Mouse (Mus musculus) megakaryocyte, embryonic 14.5 days (primary cell): ENCODE measurements around the gene Chd2. TPM values are rescaled to one million over a fixed set of nuclear protein-coding genes. Genes with fewer than 3 reads are reported as not detected.

Experiments
- H3K27me3 ChIP-seq: replicated peaks from 2 replicates; pipeline ENCODE3; 2012; ENCODE audit warnings: inconsistent platforms
- H3K36me3 ChIP-seq: replicated peaks from 2 replicates; pipeline ENCODE3; 2012; ENCODE audit warnings: low read length, inconsistent platforms, mixed read lengths
- H3K4me1 ChIP-seq: 2 replicates; pipeline ENCODE4 v1.6.1; 2012; ENCODE audit warnings: inconsistent platforms
- H3K4me3 ChIP-seq: replicated peaks from 2 replicates; pipeline ENCODE3; 2012; ENCODE audit warnings: moderate library complexity, mild to moderate bottlenecking, inconsistent platforms
- H3K9me3 ChIP-seq: 2 replicates; pipeline ENCODE4 v1.6.1; 2012; ENCODE audit warnings: inconsistent platforms
- FLI1 ChIP-seq: IDR thresholded peaks from 2 replicates; pipeline ENCODE4 v1.6.1; 2012; ENCODE audit warnings: low read length, inconsistent platforms, mixed read lengths
- GATA1 ChIP-seq: IDR thresholded peaks from 3 replicates; pipeline ENCODE4 v1.6.1; 2012; ENCODE audit warnings: mixed read lengths, low read length, inconsistent platforms, borderline replicate concordance
- polyA plus RNA-seq: library from polyadenylated mRNA; stranded (reverse); fragments of >175 nt; gene quantifications from 2 replicates; pipeline ENCODE4 v1.2.3, GENCODE M21; 2012; ENCODE audit warnings: low replicate concordance; ENCODE audit not compliant: insufficient read depth

The Chd2 gene
- polyA plus RNA-seq, 1 experiment: 38.7 TPM

DNA sequence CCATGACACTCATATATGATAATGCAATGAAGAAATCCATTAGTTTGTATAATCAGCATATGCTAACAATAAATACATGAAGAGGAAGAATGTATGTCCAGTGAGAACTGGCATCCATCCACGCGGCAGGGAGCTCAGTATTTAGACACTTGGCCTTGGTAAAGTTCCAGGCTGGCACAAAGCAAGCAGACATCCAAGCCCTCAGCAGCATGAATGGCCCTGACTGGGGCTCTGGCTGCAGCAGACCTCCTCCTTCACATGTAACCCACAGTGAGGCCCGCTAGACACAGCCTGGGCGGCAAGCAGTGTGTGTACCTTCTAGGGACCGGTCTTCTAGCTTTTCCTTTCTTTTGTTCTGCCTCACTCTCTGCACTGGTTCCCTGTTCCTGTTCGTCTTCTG, 34.1 kb downstream of the Chd2 start:
- no peaks in the 10 kb centered on the region for H3K27me3 ChIP-seq
- peaks cover 100% of the 10 kb centered on the region for H3K36me3 ChIP-seq
- no peak overlapping the region for H3K4me3 ChIP-seq
- H3K4me1 ChIP-seq: peaks cover 6% of the 10 kb centered on the region; the same call in 1 of the 2 replicates
- TF ChIP-seq FLI1 (no peak), GATA1 (no peak)
- no peaks in the 10 kb centered on the region for H3K9me3 ChIP-seq

DNA sequence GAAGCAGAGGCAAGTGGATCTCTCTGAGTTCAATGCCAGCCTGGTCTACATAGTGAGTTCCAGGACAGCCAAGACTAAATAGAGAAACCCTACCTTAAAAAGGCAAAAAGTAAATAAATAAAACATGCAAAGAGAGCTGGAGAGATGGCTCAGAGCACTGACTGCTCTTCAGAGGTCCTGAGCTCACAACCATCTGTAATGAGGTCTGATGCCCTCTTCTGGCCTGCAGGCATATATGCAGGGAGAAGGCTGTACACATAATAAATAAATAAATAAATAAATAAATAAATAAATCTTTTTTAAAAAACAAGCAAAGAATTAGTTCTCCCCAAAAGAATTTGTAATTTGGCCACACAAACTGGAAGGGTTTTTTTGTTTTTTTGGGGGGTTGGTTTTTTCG, 34.8 kb downstream of the Chd2 start:
- H3K36me3 ChIP-seq: peaks cover 100% of the 10 kb centered on the region
- no peak for TF ChIP-seq GATA1
- no peak for TF ChIP-seq FLI1

DNA sequence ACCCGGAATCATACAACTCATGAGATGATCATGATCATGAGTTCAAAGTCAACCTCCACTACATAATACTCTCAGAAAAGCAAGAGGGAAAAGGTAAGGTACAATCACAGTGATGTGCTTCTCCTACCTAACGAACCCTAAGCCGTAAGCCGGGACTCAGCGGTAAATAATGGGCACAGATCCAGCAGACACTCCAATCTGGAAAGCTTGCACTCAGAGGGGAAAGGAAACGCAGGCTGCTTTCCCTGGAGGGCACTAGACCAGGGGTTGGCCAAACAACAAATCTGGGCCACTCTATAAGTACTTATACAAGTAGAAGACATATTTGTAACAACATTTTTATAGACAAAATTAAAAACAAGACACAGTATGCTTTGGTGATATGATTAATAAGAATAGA, 36.4 kb downstream of the Chd2 start:
- TF ChIP-seq FLI1 (no peak), GATA1 (no peak)
- H3K9me3 ChIP-seq: no peaks in the 10 kb centered on the region
- H3K4me1 ChIP-seq: 0 out of 2 replicates have a peak, but pooled peaks cover 3% of the 10 kb centered on the region
- no peaks in the 10 kb centered on the region for H3K27me3 ChIP-seq
- H3K4me3 ChIP-seq: no peak overlapping the region
- peaks cover 100% of the 10 kb centered on the region for H3K36me3 ChIP-seq

More for the DNA sequence above, 34.8 kb downstream of the Chd2 start:
- Histone ChIP-seq H3K27me3 (no peaks in the 10 kb centered on the region), H3K9me3 (no peaks in the 10 kb centered on the region), H3K4me3 (no peak overlapping the region), H3K4me1 (0 out of 2 replicates have a peak, but pooled peaks cover 3% of the 10 kb centered on the region)

DNA sequence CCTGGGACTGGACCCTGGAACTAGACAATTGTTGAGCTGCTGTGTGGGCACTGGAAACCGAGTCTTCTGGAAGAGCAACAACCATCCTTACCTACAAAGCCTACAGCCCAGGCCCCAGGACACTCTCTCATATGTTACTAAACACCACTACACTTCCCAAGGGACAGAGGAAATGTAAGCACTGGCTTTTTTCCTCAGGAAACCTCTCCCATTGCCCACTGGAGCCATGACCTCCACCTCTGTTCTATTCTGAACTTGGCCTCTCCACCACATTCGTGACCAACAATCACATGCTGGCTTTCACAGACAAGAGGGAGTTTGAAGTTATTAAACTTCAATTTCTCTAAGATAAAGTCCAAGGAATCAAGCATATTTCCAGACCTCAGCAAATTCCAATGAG, 43.4 kb downstream of the Chd2 start:
- H3K4me3 ChIP-seq: no peak overlapping the region
- H3K4me1 ChIP-seq: peaks cover 9% of the 10 kb centered on the region
- H3K27me3 ChIP-seq: no peaks in the 10 kb centered on the region
- H3K9me3 ChIP-seq: no peaks in the 10 kb centered on the region
- TF ChIP-seq GATA1: no peak
- peaks cover 91% of the 10 kb centered on the region for H3K36me3 ChIP-seq

DNA sequence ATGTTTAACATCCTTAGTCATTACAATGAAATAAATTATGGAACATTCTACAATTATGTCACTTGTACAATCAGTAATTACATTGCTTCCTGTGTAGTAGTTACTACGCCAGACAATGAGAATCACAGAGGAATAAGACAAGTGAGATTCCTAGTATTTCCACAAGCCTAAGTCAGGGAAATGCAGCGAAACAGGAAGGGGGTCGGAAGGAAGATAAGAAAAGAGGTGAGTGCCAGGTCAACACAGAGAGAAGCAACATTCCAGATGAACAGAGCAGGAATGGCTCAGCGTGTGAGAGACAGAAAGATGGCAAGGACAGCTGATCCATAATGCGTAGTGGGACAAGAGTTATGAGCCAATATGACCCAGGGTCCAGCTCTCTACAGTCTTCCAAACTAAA, 52.4 kb downstream of the Chd2 start:
- TF ChIP-seq FLI1: no peak
- no peak for TF ChIP-seq GATA1
- Histone ChIP-seq H3K4me3 (no peak overlapping the region), H3K36me3 (peaks cover 97% of the 10 kb centered on the region), H3K27me3 (no peaks in the 10 kb centered on the region), H3K4me1 (peaks cover 14% of the 10 kb centered on the region), H3K9me3 (no peaks in the 10 kb centered on the region)

DNA sequence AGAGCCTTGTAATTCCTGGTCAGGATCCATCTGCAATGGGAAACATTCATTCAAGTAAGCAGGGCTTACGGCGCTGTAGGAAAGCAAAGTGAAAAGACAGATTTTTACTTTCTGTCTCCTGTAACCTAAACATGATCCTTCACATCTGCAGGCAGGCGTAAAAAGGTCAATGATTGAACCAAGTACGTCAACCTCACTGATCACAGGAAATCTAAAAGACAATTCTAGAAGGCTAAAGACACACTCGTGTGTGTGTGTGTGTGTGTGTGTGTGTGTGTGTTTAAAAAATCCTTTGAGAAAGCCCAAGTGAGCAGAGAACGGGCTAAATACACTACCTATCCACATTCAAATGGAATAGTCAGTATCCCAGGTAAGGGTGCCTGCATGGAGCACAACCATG, 60.5 kb downstream of the Chd2 start:
- TF ChIP-seq GATA1 (no peak), FLI1 (no peak)
- Histone ChIP-seq H3K27me3 (no peaks in the 10 kb centered on the region), H3K4me3 (no peak overlapping the region), H3K4me1 (peaks cover 34% of the 10 kb centered on the region), H3K9me3 (no peaks in the 10 kb centered on the region), H3K36me3 (peaks cover 96% of the 10 kb centered on the region)

DNA sequence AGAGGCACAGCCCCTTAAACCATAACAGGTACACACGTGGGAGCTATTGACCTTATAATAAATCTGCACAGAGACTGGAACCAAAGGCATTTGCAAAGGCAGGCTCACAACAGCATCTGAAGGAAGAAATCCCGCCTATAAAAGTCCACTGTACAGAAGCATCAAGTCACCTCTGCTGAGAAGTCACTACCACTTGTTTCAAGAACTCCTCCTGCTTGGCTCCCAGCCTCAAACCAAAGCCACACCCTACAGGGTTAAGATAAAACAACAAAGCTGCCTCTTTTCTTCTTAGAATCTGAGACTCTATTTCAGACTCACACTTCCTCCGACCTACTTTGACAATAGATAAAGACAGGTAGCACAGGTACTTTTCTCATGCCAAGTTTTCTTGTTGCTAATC, 62.1 kb downstream of the Chd2 start:
- peaks cover 98% of the 10 kb centered on the region for H3K36me3 ChIP-seq
- no peak overlapping the region for H3K4me3 ChIP-seq
- peaks cover 30% of the 10 kb centered on the region for H3K4me1 ChIP-seq
- TF ChIP-seq FLI1 (no peak), GATA1 (no peak)
- no peaks in the 10 kb centered on the region for H3K9me3 ChIP-seq
- H3K27me3 ChIP-seq: no peaks in the 10 kb centered on the region

DNA sequence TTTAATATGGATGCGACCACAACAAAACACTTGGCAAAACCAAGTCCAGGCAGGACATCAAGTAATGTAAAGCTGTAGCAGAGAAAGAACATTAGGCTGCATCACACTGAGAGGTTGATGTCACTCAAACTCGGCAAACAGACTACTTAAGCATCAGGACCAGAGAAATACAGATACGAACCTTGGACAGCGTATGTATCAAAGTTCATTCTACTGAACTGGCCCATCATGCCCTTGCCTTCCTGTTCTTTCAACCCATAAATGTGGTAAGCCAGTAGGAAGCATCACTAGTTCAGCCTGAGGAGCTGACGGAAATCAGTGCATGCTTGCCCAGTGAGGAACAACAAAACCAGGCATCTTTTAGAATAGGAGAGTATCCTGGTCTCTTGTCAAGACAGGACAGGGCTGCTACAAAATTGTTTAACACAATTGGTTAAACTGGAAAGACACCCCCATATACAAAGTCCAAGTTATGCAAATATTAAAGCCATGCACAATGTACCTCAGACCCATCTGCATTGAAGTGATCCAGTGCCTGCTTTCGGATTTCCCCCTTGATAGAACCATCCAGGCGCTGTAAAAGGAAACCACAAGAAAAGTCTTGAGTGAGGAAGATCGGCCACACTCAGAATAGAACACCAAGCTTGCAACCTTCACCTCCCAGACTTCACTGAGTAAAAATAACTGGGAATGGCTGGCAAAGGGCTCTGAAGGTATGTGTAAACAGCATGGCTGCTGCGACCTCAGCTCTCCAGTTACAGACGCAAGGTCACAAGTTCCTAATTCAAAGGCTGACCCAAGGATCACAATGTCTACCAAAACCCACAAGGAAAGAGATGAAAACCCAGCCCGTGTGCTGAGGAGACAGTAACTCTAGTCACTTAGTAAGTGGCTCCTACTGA, 63.2 kb downstream of the Chd2 start:
- H3K27me3 ChIP-seq: no peaks in the 10 kb centered on the region
- TF ChIP-seq GATA1: no peak
- no peak for TF ChIP-seq FLI1
- H3K36me3 ChIP-seq: peaks cover 100% of the 10 kb centered on the region
- H3K4me3 ChIP-seq: no peak overlapping the region
- H3K4me1 ChIP-seq: peaks cover 30% of the 10 kb centered on the region
- no peaks in the 10 kb centered on the region for H3K9me3 ChIP-seq

DNA sequence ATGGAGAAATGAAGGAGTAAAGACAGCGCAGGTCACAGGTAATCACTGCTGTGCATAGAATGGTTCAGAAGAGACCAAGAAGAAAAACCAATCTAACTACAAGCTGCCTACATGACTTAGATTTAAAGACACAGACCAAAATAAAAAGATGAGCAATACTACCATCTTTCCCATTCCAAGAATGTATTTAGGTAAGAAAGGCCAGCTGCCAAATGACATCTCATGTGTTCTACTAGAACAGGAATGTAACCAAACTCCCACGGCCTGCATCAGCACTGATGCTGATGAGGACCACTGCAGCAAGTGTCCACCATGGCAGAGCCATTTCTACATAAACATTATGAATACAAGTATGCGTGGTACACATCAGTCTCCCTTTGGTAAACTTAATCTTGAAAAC, 73.9 kb downstream of the Chd2 start:
- H3K9me3 ChIP-seq: no peaks in the 10 kb centered on the region
- H3K4me1 ChIP-seq: no peaks in the 10 kb centered on the region; the same call in 1 of the 2 replicates
- H3K4me3 ChIP-seq: no peak overlapping the region
- TF ChIP-seq FLI1 (no peak), GATA1 (no peak)
- H3K27me3 ChIP-seq: no peaks in the 10 kb centered on the region
- peaks cover 99% of the 10 kb centered on the region for H3K36me3 ChIP-seq

DNA sequence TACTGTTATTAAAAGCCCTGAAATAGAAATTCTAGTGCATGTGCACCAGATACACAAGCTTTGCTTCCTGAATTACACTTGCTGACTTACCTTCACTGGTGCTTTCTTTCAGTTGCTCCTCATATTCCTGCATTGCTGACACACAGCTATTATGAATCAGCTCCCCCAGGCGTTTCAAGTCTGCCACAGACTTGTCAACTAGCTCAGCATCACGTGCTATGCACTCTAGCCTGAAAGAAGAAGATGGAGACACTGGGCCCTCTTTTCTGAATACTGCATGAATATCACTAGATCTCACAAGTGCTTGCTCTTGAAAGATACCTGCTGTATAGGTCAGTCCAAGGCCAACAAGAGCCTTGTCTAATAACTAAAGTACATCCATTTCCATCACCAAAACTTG, 78.1 kb downstream of the Chd2 start:
- Histone ChIP-seq H3K4me1 (no peaks in the 10 kb centered on the region; the same call in 1 of the 2 replicates), H3K9me3 (no peaks in the 10 kb centered on the region), H3K4me3 (no peak overlapping the region), H3K27me3 (no peaks in the 10 kb centered on the region), H3K36me3 (peaks cover 97% of the 10 kb centered on the region)
- TF ChIP-seq FLI1: no peak
- TF ChIP-seq GATA1: no peak
